Mouse (Mus musculus): ENCODE results near the gene BC052040. TPM values are rescaled to one million over a fixed set of nuclear protein-coding genes. Genes with fewer than 3 reads are reported as not detected.

BC052040 gene
- total RNA-seq (2021), result 1 to 10 TPM; 1.6 to 2.0 TPM

GRCm38 (mm10) chr2:115581241-115581988 is at the start of gene BC052040:
Gene BC052040, plus strand, starts transcription at chr2:115581716.
- peak; percentile 72 for DNase-seq (ENCODE audit: low spot score)
- intact Hi-C loops (cut with DNase I), result loop anchor here (10.0 kb wide), 2 partner anchors 483 to 927 kb away; partner anchors contain the start of genes Dph6 and Meis2

GRCm38 (mm10) chr2:115538009-115538690 is 43.4 kb upstream of the BC052040 start:
- intact Hi-C loops (cut with DNase I), result no loop called here
- no peak for DNase-seq (ENCODE audit: low spot score)

GRCm38 (mm10) chr2:115538691-115539283 is 42.7 kb upstream of the BC052040 start:
- DNase-seq (ENCODE audit: low spot score), result no peak

GRCm38 (mm10) chr2:115539731-115540130 is 41.8 kb upstream of the BC052040 start:
- no peak for DNase-seq (ENCODE audit: low spot score)
- intact Hi-C loops (cut with DNase I), result no loop called here

More at GRCm38 (mm10) chr2:115538691-115539283, 42.7 kb upstream of the BC052040 start:
- intact Hi-C loops (cut with DNase I), result no loop called here

- intact Hi-C loops (cut with DNase I), result no loop called here
- DNase-seq (ENCODE audit: low spot score), result no peak
Observed at GRCm38 (mm10) chr2:115542401-115543123, 39.0 kb upstream of the BC052040 start.

GRCm38 (mm10) chr2:115543212-115543611 is 38.3 kb upstream of the BC052040 start:
- DNase-seq (ENCODE audit: low spot score), result no peak
- intact Hi-C loops (cut with DNase I), result no loop called here

- intact Hi-C loops (cut with DNase I), result no loop called here
- DNase-seq (ENCODE audit: low spot score), result no peak
Observed at GRCm38 (mm10) chr2:115551901-115552300, 29.6 kb upstream of the BC052040 start.

GRCm38 (mm10) chr2:115562155-115562827 is 19.2 kb upstream of the BC052040 start:
- intact Hi-C loops (cut with DNase I), result no loop called here
- DNase-seq (ENCODE audit: low spot score), result no peak

- no peak for DNase-seq (ENCODE audit: low spot score)
- intact Hi-C loops (cut with DNase I), result no loop called here
Observed at GRCm38 (mm10) chr2:115563436-115564093, 18.0 kb upstream of the BC052040 start.

- intact Hi-C loops (cut with DNase I), result no loop called here
Observed at GRCm38 (mm10) chr2:115571996-115572395, 9.5 kb upstream of the BC052040 start.

GRCm38 (mm10) chr2:115574802-115575201 is 6.7 kb upstream of the BC052040 start:
- DNase-seq (ENCODE audit: low spot score), result no peak
- intact Hi-C loops (cut with DNase I), result no loop called here

More at GRCm38 (mm10) chr2:115571996-115572395, 9.5 kb upstream of the BC052040 start:
- DNase-seq (ENCODE audit: low spot score), result no peak

GRCm38 (mm10) chr2:115579171-115579900 is 2.2 kb upstream of the BC052040 start:
- no peak for DNase-seq (ENCODE audit: low spot score)
- intact Hi-C loops (cut with DNase I), result no loop called here

GRCm38 (mm10) chr2:115579976-115580375 is 1.5 kb upstream of the BC052040 start:
- intact Hi-C loops (cut with DNase I), result loop anchor here (10.0 kb wide), 2 partner anchors 485 to 925 kb away; partner anchors contain the start of genes Dph6 and Meis2
- DNase-seq (ENCODE audit: low spot score), result no peak

GRCm38 (mm10) chr2:115581989-115582608 is 583 bp downstream of the BC052040 start:
- DNase-seq (ENCODE audit: low spot score), result no peak
- intact Hi-C loops (cut with DNase I), result loop anchor here (10.0 kb wide), 2 partner anchors 483 to 927 kb away; partner anchors contain the start of genes Dph6 and Meis2

GRCm38 (mm10) chr2:115583776-115584175 is 2.3 kb downstream of the BC052040 start:
- no peak for DNase-seq (ENCODE audit: low spot score)
- intact Hi-C loops (cut with DNase I), result loop anchor here (10.0 kb wide), 2 partner anchors 481 to 929 kb away; partner anchors contain the start of genes Dph6 and Meis2

- no peak for DNase-seq (ENCODE audit: low spot score)
- intact Hi-C loops (cut with DNase I), result no loop called here
Observed at GRCm38 (mm10) chr2:115590602-115591001, 9.1 kb downstream of the BC052040 start.

GRCm38 (mm10) chr2:115592651-115593119 is 11.2 kb downstream of the BC052040 start:
- intact Hi-C loops (cut with DNase I), result no loop called here
- peak; percentile 20 for DNase-seq (ENCODE audit: low spot score)

GRCm38 (mm10) chr2:115597017-115597416 is 15.5 kb downstream of the BC052040 start:
- DNase-seq (ENCODE audit: low spot score), result no peak
- intact Hi-C loops (cut with DNase I), result no loop called here
